Mouse (Mus musculus) gastrocnemius, adult 2 months (tissue): ENCODE results near the gene Doc2g. TPM values are rescaled to one million over a fixed set of nuclear protein-coding genes. Genes with fewer than 3 reads are reported as not detected.

Source experiments
- DNase-seq: peaks from one replicate; pipeline ENCODE4 v3.0.0; 2022
- H3K27ac ChIP-seq: fragments of 200-600 bp; 2 replicates; pipeline ENCODE4 v1.8.1; 2022; ENCODE audit warnings: mild to moderate bottlenecking
- H3K4me3 ChIP-seq: fragments of 200-600 bp; 2 replicates; pipeline ENCODE4 v1.8.1; 2022; ENCODE audit warnings: mild to moderate bottlenecking, moderate library complexity
- CTCF ChIP-seq: fragments of 200-600 bp; IDR thresholded peaks from 2 replicates; pipeline ENCODE4 v1.8.1; 2022; ENCODE audit warnings: antibody characterized with exemption, mild to moderate bottlenecking, moderate library complexity
- intact Hi-C: fragments of 180-260 bp; cut with DNase I; formaldehyde crosslinking; loops from one replicate; pipeline ENCODE4 v1.15.1; 2025
- total RNA-seq, 2 experiments: library from RNA; stranded (reverse); gene quantifications; 2 replicates each; pipeline ENCODE4 v1.2.3; 2021

Doc2g gene
- total RNA-seq, 2 experiments from 2014 or later: 0.56 to 2.6 TPM

DNA sequence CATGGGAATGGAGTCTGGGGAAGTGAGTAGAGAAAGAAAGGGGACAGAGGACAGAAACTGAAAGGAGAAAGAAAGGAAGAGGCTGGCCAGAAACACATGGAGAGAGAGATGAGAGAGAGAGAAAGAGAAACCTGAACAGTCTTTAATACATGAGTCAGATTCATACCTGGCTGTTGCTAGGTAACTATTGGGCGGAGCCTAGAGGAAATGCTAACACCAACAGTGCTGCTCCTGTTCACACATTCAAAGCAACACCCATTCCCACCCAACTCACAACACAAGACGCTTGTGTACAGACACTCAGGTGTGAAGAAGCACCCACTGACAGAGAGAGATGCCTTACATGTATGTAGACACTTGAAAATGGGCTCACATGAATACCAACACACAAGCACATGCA, 27.2 kb upstream of the Doc2g start:
- no peak overlapping the region for H3K4me3 ChIP-seq
- no peak for TF ChIP-seq CTCF
- DNase-seq: no peak
- intact Hi-C loops: no loop called here
- no peak overlapping the region for H3K27ac ChIP-seq

DNA sequence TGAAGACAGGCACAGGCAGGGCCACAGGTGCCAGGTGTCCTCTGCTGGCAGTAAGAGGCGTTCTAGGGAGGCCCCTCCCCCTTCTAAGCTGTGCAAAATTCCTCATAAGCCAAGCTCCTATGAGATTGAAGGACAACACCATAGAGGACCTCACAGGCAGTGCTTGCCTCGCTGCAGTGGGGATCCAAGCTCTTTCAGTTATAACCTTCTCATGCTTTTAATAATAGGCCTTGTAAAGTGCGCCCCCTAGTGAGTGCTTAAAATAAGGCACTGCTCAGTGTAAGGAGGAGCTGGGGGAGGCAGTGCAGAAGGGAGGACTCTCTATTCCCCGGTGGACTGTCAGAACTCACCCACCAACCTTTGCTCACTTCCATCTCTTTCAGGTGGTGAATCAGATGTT, 22.8 kb upstream of the Doc2g start:
- H3K4me3 ChIP-seq: no peak overlapping the region
- peak; percentile 94 for TF ChIP-seq CTCF
- intact Hi-C loops: loop anchor here (2.0 to 10.0 kb wide), 3 partner anchors 34 to 253 kb away; no protein-coding TSS in a partner anchor
- peak; percentile 76 for DNase-seq
- H3K27ac ChIP-seq: no peak overlapping the region

DNA sequence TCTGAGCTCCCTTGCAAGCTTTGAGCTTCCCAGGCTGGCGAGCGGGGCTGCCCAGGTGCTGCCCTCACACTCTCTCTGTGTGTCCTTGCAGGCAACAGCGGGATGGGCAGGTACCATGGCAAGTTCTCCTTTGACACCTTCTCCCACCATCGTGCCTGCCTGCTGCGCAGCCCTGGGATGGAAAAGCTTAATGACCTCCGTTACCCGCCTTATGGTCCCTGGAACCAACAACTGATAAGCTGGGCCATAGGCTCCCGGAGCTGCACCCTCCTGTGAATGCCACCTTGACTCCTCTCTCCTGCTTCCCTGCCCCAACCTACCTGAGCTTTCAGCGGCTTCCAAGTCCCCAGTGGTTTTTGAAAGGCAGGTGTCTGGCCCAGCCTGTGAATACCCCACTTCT, 22.2 kb upstream of the Doc2g start:
- no peak for DNase-seq
- intact Hi-C loops: loop anchor here (2.0 to 10.0 kb wide), 3 partner anchors 34 to 254 kb away; no protein-coding TSS in a partner anchor
- no peak for TF ChIP-seq CTCF
- H3K27ac ChIP-seq: no peak overlapping the region
- H3K4me3 ChIP-seq: no peak overlapping the region

DNA sequence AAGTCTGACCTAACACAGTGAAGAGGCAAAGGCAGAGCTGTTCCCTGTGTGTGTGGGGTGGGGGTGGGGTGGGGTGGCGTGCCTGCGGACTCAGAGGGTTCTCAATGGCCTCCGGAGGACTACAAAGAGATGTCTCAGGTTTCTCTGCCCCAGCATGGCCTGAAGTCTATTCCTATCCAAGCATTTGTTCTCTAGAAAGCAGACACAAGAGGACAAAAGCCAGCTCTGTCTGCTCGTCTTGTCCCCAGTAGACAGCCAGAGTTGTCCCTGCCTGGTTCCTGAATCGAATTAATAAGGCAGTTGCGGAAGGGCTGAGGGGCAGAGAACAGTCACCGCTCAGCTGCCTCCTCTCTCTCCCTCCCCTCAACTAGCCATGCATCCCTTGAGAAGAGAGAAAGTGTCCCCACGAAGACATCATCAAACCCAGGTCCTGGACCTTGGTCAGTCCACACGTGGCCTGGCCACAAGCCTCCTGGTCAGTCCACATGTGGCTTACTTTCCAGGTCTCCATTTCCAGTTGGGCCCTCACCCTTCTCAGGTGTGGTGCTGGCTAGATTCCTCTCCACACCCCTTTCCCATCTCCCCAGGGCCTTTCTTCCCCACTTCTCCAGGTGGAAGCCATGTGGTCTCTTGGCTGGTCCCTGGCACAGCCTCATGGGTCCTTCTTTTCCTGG, 19.4 kb upstream of the Doc2g start:
- intact Hi-C loops: loop anchor here (5.0 to 10.0 kb wide), 2 partner anchors 199 to 256 kb away; no protein-coding TSS in a partner anchor
- Histone ChIP-seq H3K27ac (no peak overlapping the region; the same call in 1 of the 2 replicates), H3K4me3 (no peak overlapping the region)
- no peak for TF ChIP-seq CTCF
- no peak for DNase-seq

DNA sequence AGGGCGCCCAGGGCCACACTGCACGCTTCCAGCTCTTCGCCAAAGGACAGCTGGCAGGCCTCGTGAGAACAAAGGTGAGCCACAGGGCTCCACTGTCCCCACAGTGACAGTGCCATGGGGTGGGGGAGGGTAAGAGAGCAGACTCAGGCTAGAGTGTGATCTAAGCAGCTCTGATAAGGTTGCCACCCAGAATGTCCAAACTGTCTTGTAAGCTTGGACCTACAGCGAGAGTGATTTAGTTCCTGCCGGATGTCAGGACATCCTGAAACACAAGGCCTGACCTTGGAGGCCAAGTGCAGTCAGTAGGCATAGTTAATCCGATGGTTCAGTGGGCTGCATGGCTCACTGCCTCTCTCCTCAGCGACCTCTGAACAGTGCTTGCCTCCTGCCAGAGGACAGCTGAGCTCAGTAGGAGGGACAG, 17.8 kb upstream of the Doc2g start:
- no peak overlapping the region for H3K4me3 ChIP-seq
- DNase-seq: no peak
- intact Hi-C loops: loop anchor here (10.0 kb wide), 1 partner anchor 200 kb away; no protein-coding TSS in a partner anchor
- no peak for TF ChIP-seq CTCF
- peak overlapping the region; percentile 86 for H3K27ac ChIP-seq

DNA sequence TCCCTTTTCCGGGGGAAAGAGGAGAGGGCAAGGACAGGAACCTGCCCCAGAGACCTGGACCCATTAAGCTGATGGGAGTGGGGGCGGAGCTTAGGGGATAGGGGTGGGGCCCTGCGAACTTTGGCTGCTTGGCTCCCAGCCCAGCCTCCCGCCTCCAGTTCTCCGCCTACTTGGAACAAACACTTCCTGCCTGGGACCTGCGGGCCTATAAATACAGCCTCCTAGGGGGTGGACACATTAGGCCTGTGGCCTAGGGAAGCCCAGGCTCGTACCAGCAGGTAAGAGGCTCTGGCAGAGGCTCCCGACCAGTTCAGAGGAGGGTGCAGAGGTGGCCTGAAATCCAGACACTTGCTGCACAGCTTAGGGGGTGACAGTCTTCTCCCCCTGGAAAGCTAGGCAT, 16.8 kb upstream of the Doc2g start, which contains the start of gene Acy3:
Gene Acy3, plus strand, starts transcription at position 237 of the 400 bp plus-strand sequence.
- intact Hi-C loops: loop anchor here (10.0 kb wide), 1 partner anchor 202 kb away; no protein-coding TSS in a partner anchor
- TF ChIP-seq CTCF: no peak
- H3K27ac ChIP-seq: peak within 1 kb of the TSS; percentile 86
- H3K4me3 ChIP-seq: peak within 1 kb of the TSS; percentile 61
- peak; percentile 87 for DNase-seq

DNA sequence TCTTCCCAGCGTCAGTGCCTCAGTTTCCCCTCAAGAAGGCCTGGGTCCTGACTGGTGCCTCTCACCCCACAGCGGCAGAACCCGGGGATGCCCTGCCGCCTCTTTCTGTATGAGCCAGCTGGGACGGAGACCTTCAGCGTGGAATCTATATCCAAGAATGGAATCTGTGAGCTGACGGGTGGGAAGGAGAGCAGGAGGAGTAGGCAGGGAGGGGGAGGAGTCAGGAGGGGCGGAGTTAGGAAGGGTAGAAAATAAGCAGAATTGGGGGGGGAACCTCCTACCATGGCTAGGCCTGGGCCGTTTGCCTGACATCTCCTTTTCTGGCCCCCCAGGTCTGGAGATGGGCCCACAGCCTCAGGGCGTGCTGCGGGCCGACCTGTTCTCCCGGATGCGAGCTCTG, 15.0 kb upstream of the Doc2g start:
- intact Hi-C loops: loop anchor here (10.0 kb wide), 1 partner anchor 203 kb away; no protein-coding TSS in a partner anchor
- TF ChIP-seq CTCF: no peak
- no peak overlapping the region for H3K4me3 ChIP-seq
- DNase-seq: no peak
- H3K27ac ChIP-seq: no peak overlapping the region

DNA sequence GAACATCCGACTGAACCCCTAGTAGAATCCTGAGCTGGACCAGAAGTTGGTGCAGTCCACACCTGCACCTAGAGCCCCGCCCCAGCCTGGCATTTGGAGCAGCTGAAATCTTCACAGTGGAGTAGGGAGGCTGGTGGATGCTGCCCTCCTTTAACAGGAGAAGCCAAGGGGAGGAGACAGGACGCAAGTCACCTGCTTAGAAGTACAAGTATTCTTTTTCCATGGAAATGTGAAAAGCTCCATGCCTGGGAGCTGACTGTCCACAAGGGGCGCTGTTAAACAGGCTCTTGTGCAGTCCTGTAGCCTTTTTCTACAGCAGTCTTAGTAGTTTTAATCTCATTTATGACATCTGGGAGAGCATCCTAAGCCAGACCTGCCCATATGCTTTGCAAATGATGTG, 14.4 kb upstream of the Doc2g start:
- TF ChIP-seq CTCF: peak; percentile 20; the same call in 1 of the 2 replicates
- H3K27ac ChIP-seq: no peak overlapping the region
- no peak for DNase-seq
- intact Hi-C loops: loop anchor here (10.0 kb wide), 1 partner anchor 204 kb away; no protein-coding TSS in a partner anchor
- no peak overlapping the region for H3K4me3 ChIP-seq

DNA sequence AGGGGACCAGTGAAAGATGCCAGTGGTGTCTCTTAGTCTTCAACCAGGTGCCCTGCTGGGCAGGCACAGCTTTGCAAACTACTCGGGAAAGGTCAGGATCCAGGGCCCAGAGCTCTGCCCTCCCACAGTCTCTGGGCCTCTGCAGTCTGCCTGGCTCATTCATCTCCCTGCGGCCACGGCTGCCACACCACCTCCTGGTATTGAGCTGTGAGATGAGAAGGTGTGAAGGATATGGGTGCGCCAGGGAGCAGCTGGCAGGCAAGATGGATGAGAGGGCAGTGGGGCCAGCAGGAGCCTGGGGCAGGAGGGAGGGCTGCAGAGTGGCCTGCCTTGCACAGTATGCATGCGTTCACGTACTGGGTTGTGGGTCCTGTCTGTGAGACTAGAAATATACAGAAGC, 12.3 kb upstream of the Doc2g start:
- intact Hi-C loops: no loop called here
- Histone ChIP-seq H3K27ac (peak overlapping the region; percentile 48), H3K4me3 (no peak overlapping the region)
- DNase-seq: peak; percentile 71
- no peak for TF ChIP-seq CTCF

DNA sequence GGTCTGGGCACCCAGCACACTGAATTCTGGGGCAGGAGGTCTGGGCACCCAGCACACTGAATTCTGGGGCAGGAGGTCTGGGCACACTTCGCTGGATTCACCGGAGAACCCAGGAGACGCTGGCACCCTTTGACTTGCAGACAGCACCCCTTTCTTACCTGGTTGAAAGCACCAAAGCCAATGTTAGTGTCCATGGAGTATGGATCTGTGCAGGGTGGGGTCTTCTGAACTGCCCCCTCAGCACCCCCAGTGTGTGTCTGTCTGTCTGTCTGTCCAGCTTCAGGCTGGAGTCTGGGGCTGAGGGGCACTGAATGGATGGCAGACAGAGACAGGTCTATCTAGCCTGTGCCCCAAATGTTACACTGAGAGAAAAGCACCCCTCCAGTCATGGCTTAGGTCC, 11.6 kb upstream of the Doc2g start:
- no peak for TF ChIP-seq CTCF
- intact Hi-C loops: no loop called here
- Histone ChIP-seq H3K4me3 (no peak overlapping the region), H3K27ac (no peak overlapping the region)
- DNase-seq: no peak

DNA sequence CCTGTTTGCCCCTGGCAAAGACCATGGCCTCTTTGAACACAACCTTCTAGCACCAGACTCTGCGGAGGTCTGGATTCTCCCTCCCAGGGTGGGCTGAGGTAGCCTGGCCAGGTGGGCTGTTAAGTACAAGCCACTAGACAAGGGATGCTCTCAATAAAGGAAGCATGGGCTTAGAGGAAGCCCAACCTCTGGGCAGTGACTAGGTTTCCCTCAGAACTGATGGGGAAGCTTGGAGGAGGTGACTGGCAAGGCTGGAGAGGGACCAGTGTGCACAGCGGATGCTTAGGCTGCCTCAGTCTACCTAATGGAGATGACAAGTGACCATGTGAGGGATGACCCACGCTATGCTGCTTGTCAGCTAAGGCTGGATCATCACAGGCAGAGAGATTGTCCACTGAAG, 11.1 kb upstream of the Doc2g start:
- no peak overlapping the region for H3K27ac ChIP-seq
- DNase-seq: no peak
- no peak for TF ChIP-seq CTCF
- intact Hi-C loops: no loop called here
- no peak overlapping the region for H3K4me3 ChIP-seq

DNA sequence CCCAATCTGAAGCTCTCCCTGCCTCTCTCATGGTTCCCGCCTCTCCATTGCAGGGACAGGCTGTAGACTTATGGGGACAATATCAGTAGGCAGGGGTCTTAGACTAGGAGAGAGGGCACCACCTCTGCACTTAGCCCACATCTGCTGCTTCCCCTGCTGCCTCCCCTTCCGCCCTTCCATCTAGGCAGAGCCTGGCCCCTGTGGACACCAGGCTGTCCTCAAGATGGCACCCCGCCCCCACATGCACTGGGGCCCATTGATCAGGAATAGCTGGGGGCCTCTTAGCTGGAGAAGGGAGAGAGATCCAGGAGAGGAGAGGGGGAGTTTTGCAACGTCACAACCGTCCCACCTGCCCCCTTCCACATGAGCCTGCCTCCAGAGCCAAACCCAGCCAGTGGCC, 10.7 kb upstream of the Doc2g start, which contains the start of gene Tbx10:
Gene Tbx10, plus strand, starts transcription at position 337 of the 400 bp plus-strand sequence.
- Histone ChIP-seq H3K27ac (no peak within 1 kb of the TSS), H3K4me3 (no peak within 1 kb of the TSS)
- intact Hi-C loops: no loop called here
- no peak for DNase-seq
- TF ChIP-seq CTCF: no peak

DNA sequence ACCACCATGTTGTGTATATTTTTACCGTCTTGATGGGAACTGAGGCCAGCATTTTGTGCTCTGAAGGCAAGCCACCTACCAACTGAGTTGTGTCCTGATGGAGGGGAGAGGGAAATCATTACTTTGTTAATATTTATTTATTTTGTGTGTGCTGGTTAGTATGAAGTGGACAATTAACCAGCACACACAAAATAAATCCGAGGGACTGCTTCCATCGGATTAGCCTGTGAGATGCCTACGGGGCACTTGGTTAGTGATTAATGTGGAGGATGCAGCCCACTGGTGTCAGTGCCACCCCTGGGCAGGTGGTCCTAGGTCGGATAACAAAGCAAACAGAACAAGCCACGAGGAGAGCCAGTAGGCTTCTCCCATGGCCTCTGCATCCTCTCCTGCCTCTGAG, 8.2 kb upstream of the Doc2g start:
- no peak for TF ChIP-seq CTCF
- no peak overlapping the region for H3K4me3 ChIP-seq
- intact Hi-C loops: no loop called here

DNA sequence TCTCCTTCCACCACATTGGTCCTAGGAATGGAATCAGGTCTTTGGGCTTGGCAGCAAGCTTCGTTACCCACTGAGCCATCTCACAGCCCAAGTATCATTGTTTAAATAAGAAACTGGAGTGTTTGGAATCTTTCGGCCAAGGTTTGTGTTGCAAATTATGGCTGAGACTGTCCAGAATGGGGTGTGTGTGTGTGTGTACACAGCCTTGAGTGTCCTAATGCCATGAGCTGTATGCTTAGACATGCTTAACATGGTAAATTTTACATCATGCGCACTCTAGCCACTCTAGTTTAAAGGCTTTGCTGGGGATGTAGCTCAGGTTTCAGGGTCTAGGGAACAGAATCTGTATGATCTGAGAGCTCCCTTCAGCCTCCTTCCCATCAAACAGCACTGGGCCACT, 7.6 kb upstream of the Doc2g start:
- DNase-seq: no peak
- intact Hi-C loops: no loop called here
- no peak for TF ChIP-seq CTCF

More for the DNA sequence above, 8.2 kb upstream of the Doc2g start:
- no peak overlapping the region for H3K27ac ChIP-seq
- no peak for DNase-seq

More for the DNA sequence above, 7.6 kb upstream of the Doc2g start:
- peak overlapping the region; percentile 68 for H3K27ac ChIP-seq
- H3K4me3 ChIP-seq: no peak overlapping the region
